Mouse (Mus musculus) thymus, adult 2 months (tissue): ENCODE measurements around the gene Mien1.

ENCODE experiments used
- CTCF ChIP-seq: fragments of 200-500 bp; IDR thresholded peaks from 2 replicates; pipeline ENCODE4 v1.5.1; 2012; ENCODE audit warnings: mild to moderate bottlenecking, control low read depth, low read length, moderate library complexity, borderline replicate concordance; ENCODE audit not compliant: control insufficient read depth, poor library complexity, insufficient read depth; ENCODE audit errors: extremely low read depth
- POLR2A ChIP-seq: fragments of 200-500 bp; IDR thresholded peaks from 2 replicates; pipeline ENCODE4 v1.6.1; 2012; ENCODE audit warnings: mild to moderate bottlenecking, low read length, control low read depth, moderate library complexity; ENCODE audit not compliant: control insufficient read depth, poor library complexity, insufficient read depth; ENCODE audit errors: extremely low read depth

DNA sequence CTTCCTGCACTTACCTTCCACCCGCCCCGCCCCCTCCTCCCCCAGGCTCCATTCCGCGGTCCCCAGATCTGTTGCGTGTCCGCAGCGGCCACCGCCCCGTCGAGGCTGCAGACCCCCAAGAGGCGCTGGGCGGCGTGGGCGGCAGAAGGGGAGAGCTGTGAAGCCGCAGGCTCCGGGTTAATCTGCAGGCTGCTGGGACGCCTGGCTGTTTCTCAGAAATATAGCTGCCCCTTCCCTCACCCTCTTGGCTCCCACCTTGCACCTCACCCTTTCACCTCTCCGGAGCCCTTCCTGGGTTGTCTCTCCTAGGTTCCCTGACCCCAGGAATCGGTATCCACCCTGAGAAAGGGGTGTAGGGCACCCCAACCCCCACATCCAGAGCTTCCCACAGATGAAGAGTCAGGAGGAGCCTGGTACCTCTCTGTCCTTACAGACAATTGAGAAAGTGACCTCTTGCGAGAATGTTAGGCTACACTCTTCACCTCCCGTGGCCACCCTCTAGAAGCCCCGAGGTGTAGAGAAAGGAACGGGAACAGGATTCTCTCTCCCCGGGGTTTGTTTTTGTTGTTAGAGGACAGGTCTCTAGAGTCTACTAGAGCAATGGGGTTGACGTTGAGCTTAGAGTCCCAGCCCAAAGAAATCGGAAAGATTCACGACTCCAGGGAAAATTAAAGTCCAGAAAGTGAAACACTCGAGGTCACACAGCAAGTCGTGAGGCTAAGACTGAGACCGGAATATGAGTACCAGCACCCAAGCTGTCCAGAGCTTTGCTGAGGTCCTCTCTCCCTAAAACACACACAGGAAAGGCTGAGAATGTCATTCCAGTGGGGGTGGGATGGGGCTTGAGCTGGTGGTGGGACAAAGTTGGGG is 19.6 kb upstream of the Mien1 start:
- TF ChIP-seq POLR2A, result no peak
- TF ChIP-seq CTCF, result no peak
